Mouse (Mus musculus) liver, embryonic 14.5 days (tissue): ENCODE measurements around the gene Eif4a1.

ENCODE experiments used
- CTCF ChIP-seq: IDR thresholded peaks from 2 replicates; pipeline ENCODE4 v1.5.1; 2016; ENCODE audit warnings: antibody characterized with exemption, low read depth, control low read depth
- EP300 ChIP-seq: IDR thresholded peaks from 2 replicates; pipeline ENCODE4 v1.6.1; 2016; ENCODE audit warnings: antibody characterized with exemption, low read depth

DNA sequence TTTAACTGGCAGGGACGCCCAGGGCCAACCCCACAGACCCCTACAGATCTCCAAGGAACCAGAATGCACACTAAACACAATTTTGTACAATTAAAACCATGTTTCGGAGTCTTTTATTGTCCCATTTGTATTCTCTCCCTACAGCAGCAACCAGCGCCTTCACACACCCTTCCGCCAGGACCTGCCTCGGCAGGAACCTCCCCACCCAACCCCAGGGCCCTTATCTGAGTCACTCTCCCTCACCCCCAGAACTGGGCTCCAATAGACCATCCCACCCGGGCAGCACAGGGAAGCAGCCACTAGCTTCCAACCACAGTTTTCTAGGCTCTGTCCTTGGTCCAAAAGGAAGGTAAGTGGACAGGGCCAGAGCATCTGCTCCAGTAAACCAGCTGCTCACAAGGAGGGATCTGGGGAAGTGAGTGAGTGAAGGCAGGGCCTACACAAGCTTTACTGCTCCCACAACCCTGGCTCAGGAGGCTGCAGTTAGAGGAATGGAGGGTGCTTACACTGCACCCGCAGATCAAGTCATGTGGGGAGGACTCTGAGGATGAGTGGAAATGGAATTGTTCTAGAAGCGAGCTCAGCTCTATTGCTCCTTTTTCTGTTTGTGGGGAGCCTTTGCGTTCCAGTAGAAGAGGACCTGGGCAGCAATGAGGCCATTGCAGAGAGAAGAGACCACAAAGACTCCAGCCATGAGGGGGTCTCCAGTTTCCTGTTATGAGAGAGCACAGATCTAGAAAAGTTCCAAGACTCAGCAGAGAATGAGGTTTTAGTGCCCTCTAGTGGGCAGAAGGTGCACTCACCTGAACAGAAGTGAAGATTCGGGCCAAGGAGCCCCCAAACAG is 15.4 kb downstream of the Eif4a1 start:
- peak; percentile 88 for TF ChIP-seq CTCF
- TF ChIP-seq EP300: no peak
